Mouse (Mus musculus) fibroblast of lung, adult 2 months (primary cell): ENCODE measurements at regions not wholly inside any gene's neighbourhood (a gene's known extent, or its start where the extent isn't known, plus 50 kb on each side); places are given as distances from the start of the nearest gene placed in this dataset.

Experiments
- DNase-seq: peaks from one replicate; pipeline ENCODE4 v3.0.0-alpha.2; 2011; ENCODE audit warnings: low read depth

GRCm38 (mm10) chr17:51397973-51398372 is 218.8 kb upstream of the Tbc1d5 start:
- no peak for DNase-seq

DNA sequence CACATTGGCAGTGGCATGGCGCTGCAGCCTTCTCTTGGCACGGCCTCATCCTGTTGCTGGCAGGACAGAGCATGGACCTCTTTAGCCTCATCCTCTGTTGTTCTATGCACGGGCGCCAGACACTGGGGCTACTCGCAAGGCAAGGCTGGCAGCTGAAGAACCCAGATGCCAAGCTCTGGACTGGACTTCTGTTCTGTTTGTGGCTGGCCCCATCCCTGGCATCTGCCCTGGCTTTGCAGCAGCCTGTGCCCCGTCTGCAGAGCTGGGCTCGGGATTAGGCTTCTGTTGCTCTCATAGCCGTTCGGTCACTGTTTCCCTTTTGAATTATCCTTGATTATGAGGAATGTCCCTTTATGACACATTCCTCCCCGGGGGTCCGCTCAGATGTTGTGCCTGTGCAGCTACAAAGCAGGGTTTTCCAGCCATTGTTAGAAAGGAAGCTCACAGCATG is 214.6 kb upstream of the Tbc1d5 start:
- no peak for DNase-seq

- no peak for DNase-seq
These were observed 212.7 kb upstream of the Tbc1d5 start for GRCm38 (mm10) chr17:51391871-51392270.

- DNase-seq: no peak
These were observed 203.4 kb upstream of the Tbc1d5 start for GRCm38 (mm10) chr17:51382552-51382951.

DNA sequence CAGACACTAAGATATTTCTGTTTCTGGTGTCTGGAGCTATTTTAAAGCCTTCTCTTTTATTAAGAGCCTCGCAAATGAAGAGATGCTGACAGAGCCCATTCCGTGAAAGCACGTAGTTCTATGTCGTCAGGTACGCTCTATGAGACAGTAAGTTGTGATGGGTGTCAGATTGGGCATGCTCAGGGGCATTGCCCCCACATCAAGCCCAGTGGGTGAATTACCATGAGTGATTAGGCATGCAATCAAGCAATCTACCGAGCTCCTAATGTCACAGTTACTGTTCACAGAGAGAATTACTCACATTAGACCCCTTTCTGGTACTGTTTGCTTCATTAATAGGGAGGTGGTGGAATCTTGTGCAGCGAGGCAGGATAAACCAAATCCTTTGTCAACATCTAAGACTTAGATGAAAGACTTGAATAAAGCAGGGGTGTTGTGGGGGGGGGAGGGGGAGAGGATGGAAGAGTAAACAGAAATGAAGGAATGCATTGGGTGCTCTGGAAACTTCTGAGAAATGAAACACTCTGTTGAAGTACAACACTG is 192.9 kb upstream of the Tbc1d5 start:
- DNase-seq: no peak

GRCm38 (mm10) chr17:51370990-51371389 is 191.8 kb upstream of the Tbc1d5 start:
- DNase-seq: no peak

DNA sequence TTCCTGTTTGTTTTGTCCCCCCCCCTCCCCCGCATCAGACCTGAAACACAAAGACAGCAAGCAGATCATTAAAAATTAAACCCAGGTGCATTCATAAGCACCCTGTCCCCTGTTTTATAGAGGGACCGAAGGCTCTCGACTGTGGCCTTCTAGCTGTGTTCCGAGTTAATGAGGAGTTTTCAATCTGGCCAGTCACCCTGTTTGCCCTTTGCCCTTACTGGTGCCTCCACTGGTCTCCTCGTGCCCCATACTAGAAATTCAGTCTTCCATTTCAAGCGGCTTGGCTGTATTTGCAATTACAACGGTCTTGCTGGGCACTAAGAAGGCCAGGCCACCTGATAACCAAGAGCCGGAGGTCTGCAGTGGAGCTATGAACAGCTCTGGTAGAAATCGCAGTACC is 190.9 kb upstream of the Tbc1d5 start:
- DNase-seq: no peak

- DNase-seq: no peak
These were observed 183.6 kb upstream of the Tbc1d5 start for GRCm38 (mm10) chr17:51362801-51363200.

DNA sequence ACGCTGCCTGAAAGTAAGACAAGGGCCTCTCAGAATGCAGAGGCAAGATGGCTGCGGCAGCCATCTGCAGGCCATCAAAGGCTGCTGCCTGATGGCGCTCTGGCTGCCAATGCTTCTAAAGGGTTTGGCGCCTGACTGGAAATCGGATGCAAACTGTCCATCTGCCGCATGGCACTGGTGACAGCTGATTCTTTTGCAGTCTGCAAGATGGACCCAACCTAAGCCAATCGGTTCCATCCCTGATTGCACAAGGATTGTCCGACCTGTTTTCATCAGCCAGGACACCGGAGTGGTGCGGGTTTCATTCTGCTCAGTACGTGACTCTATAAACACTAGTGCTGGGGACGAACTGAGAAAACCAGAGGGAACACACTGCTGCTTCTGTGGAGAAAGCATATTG is 183.1 kb upstream of the Tbc1d5 start:
- DNase-seq: no peak

- DNase-seq: no peak
These were observed 179.2 kb upstream of the Tbc1d5 start for GRCm38 (mm10) chr17:51358362-51358739.

DNA sequence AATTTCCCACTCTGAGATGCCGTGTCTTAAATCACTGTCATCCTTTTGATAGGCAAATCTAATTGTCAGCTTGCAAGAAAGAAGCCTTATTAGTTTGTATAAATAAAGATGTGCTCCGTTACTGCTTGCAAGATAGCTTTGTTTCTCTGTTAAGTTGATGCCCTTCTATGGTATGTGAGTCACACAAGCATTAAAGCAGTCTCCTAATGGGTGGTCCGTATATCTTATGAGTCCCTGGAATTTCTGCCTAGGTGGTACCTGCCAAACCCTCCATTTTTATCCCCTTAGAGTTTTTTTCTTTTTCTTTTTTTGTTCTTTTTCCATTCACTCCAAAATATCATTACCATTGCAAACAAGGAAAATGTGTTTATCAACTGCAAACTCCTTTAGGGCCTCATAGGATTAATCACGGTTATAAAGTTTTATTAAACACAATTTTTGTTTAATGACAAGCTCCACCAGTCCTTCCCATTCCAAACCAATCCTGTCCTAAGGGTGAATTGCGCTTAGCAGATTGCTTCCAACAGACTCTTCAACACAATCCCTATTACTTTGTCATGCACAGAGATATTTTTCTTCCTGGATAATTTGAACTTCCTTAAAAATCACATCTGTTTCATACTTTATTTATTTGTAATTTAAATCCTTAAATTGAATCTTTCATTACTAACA is 178.7 kb upstream of the Tbc1d5 start:
- no peak for DNase-seq

DNA sequence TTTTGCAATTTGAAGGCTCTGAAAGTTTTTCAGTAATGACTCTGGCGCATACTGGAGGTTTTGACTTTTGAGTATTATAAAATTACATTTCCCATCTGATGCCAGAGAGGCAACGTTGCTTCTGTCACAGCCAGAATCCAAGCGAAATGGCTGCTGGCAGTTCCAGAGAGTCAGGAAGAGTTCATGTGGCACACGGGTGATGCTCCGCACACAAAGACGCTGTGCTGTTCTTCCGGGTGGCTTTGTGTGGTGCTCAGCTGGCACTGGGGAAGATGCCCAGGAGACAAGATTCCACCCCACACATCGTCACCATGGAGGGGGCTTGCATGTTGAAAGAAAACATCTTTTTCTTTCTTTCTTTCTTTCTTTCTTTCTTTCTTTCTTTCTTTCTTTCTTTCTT is 177.3 kb upstream of the Tbc1d5 start:
- DNase-seq: no peak

- no peak for DNase-seq
These were observed 142.7 kb upstream of the Tbc1d5 start for GRCm38 (mm10) chr17:51321868-51322267.

DNA sequence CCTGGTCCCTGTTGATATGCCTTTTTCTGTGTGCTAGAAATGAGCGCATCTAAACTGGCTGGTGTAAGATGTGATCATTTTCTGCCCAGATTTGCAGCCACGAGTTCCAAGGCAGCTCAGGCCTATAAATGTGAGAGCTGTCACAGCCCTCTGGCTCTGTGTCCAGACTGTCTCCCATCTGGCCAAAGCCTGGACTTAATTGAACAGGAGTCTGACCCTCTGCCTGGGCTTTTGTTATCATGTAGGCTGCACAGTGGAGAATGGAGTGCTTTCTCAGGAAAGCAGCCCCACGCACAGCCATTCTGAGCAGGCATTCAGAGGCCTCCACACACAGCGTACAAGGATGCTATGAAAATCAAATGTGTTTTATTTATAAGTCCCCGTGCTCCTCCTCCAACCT is 141.9 kb upstream of the Tbc1d5 start:
- no peak for DNase-seq

DNA sequence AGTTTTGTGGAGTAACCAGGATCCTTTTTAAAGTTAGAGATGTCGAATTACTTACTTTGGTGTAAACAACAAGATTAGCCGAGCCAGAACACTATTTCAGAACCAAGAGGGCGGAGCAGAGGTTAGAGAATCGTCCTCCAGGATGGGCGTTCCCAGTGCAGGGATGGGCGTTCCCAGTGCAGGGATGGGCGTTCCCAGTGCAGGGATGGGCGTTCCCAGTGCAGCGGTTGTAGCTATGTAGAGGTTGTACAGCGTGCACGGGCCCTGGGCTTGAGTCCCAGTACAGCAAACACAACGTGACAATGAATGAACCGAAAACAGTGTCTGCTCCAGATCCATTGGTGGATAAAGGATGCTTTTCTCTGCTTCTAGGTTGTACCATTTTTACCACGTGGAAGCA is 125.8 kb upstream of the Tbc1d5 start:
- no peak for DNase-seq

- DNase-seq: no peak
These were observed 111.6 kb upstream of the Tbc1d5 start for GRCm38 (mm10) chr17:51290741-51291140.

DNA sequence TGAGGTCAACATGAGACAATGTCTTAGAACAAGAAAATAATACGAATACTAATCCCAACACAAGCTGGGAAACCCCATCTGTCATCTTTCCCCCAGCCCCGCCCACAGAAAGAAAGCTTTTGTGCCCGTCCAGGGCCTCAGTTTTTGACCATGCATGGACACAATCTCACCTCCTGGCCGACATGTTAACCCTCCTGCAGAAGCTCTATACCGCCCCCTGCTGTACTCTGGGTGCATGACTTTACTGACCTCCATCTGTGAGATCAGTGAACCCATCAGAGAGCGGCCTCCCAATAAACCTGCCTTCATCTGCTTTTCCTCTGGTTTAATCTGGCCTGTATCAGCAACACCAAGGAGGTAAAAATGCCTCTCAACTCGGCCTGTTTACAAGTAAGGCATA is 109.6 kb upstream of the Tbc1d5 start:
- DNase-seq: no peak

GRCm38 (mm10) chr17:51287878-51288277 is 108.7 kb upstream of the Tbc1d5 start:
- no peak for DNase-seq

DNA sequence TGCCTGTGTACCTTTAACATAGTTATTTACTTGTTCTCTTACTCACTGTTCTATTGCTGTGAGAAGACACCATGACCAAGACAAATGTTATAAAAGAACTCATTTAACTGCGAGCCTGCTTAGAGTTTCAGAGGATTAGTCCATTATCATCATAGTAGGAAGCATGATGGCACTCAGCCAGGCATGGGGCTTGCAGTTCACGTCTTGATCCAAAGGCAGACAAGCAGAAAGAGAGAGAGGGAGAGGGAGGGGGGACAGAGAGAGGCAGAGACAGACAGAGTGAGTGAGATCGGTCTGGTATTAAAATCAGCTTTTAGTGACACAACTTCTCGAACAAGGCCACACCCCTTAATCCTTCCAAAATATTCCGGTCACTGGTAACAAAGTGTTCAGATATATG is 106.2 kb upstream of the Tbc1d5 start:
- DNase-seq: no peak

DNA sequence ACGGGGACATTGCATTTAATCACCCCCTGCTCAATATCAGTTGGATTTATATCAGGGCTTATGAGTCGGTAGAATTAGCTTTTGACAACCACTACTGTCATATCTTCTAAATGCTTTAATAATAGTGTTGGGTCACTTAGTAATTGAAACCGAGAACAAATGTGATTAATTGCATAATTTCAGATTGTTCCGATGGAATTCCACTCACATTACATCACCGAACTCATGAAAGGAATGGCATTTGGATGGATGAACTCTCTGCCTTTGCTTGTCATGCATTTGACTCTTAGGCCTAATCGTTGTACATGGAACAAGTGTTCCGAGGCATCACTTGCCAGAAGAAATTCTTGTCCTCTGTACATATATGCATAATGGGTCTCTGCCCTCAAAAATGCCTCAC is 99.6 kb upstream of the Tbc1d5 start:
- DNase-seq: no peak

GRCm38 (mm10) chr17:51278094-51278493 is 98.9 kb upstream of the Tbc1d5 start:
- DNase-seq: no peak

- no peak for DNase-seq
These were observed 98.0 kb upstream of the Tbc1d5 start for GRCm38 (mm10) chr17:51277161-51277560.

- DNase-seq: no peak
These were observed 92.9 kb upstream of the Tbc1d5 start for GRCm38 (mm10) chr17:51272025-51272424.

GRCm38 (mm10) chr17:51262946-51263345 is 83.8 kb upstream of the Tbc1d5 start:
- DNase-seq: no peak
